Mouse (Mus musculus): Measurements from ENCODE around the gene Ocln. TPM values are rescaled to one million over a fixed set of nuclear protein-coding genes. Genes with fewer than 3 reads are reported as not detected.
"Not testable (repeated sequence)": the region's sequence is repeated elsewhere in the genome, so short reads cannot be mapped to it uniquely, and the experiment has no call there.

Ocln gene
- polyA plus RNA-seq, 1 experiment from 2014 or later: 7.8 TPM

DNA sequence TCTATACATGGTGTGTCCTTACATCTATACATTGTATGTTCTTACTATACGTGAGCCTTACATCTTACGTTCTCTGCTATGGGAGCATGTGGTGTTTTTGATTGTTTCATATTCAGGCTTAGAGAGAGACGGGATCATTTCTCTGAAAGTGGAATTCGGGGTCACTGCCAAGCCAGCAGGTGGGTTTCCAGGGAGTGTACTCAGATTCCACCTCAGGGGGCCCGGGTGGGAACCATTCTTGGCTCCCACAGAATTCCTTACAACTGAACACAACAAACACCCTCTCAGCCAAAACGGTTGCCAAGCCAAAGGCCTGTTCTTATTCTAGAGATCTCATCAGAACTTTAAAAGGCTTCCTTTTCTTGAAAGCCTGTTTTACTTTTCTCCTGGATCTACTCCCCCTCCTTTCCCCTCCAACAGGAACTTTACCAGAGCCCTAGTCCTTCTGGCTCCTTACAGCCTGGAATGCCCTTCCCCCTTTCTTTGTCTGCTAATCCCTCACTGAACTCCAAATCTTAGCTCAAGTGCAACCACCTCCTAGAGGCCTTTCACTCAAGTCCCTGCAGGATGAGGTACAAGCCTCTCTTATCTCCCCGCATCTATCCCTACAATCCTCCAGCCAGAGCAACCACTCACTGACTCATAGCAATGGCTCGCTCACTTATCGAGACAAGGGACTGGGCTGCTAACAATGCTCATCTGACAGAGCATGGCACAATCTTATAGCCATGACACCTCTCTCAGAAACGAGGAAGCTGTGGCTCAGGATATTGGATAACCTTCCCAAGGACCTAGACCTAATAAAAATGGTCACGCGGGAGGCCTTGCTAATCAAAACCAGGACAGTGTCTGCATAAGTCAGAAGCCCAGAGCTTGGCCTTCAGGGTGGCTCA is 36.1 kb downstream of the Ocln start:
- 35% methylated on average over 12 of the region's 12 CpGs for WGBS
- Histone ChIP-seq H3K4me3 (no peak overlapping the region), H3K27me3 (no peaks in the 10 kb centered on the region), H3K9ac (no peak overlapping the region), H3K9me3 (no peaks in the 10 kb centered on the region), H3K27ac (peak overlapping the region; percentile 74), H3K4me1 (peaks cover 11% of the 10 kb centered on the region), H3K36me3 (no peaks in the 10 kb centered on the region), H3K4me2 (no peak overlapping the region)
- ATAC-seq (ENCODE audit: insufficient number of reproducible peaks, insufficient read depth, low FRiP score, low TSS enrichment, low read depth): peak; percentile 48; the same call in 1 of the 2 replicates

DNA sequence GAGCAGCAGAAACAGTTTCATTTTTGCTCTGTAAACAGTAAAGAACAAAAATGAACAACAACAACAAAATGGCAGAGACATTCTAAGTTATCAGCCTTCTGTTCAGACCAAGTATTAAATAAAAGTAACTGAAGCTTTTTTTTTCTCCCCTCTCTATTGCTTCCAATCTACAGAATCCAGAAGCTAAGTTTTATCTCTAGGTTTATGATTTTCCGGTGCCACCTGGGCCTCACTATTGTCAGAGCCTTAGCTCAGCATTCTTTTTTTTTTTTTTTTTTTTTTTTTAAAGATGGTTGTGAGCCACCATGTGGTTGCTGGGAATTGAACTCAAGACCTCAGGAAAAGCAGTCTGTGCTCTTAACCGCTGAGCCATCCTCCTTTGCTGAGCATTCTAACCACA is 39.7 kb downstream of the Ocln start:
- Histone ChIP-seq H3K4me2 (no peak overlapping the region), H3K4me3 (no peak overlapping the region), H3K9ac (no peak overlapping the region), H3K27ac (no peak overlapping the region), H3K9me3 (no peaks in the 10 kb centered on the region), H3K36me3 (no peaks in the 10 kb centered on the region), H3K27me3 (no peaks in the 10 kb centered on the region), H3K4me1 (peaks cover 17% of the 10 kb centered on the region)
- ATAC-seq (ENCODE audit: insufficient number of reproducible peaks, insufficient read depth, low FRiP score, low TSS enrichment, low read depth): no peak
- WGBS: 94% methylated on average over 2 of the region's 2 CpGs

DNA sequence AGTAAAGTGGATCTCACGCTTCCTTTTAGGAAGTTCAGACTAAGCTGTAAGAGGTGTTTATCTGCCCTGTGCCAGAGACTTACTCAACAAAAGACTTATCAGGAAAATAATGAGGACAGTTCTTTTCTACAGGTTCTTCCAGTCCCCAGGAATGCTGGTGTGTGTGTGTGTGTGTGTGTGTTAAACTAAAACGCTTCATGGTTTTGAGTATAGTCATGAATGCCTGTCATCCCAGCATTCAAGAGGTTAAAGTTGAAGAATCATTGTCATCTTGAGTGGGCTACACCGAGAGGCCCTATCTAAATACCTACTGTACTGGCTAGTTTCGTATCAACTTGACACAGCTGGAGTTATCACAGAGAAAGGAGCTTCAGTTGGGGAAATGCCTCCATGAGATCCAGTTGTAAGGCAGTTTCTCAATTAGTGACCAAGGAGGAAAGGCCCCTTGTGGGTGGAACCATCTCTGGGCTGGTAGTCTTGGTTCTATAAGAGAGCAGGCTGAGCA is 40.6 kb downstream of the Ocln start:
- H3K4me3 ChIP-seq: no peak overlapping the region
- no peak overlapping the region for H3K9ac ChIP-seq
- peaks cover 14% of the 10 kb centered on the region for H3K4me1 ChIP-seq
- H3K9me3 ChIP-seq: no peaks in the 10 kb centered on the region
- 81% methylated on average over 4 of the region's 4 CpGs for WGBS
- H3K36me3 ChIP-seq: no peaks in the 10 kb centered on the region
- no peak for ATAC-seq (ENCODE audit: insufficient number of reproducible peaks, insufficient read depth, low FRiP score, low TSS enrichment, low read depth)
- H3K27ac ChIP-seq: no peak overlapping the region
- H3K4me2 ChIP-seq: no peak overlapping the region
- H3K27me3 ChIP-seq: no peaks in the 10 kb centered on the region

DNA sequence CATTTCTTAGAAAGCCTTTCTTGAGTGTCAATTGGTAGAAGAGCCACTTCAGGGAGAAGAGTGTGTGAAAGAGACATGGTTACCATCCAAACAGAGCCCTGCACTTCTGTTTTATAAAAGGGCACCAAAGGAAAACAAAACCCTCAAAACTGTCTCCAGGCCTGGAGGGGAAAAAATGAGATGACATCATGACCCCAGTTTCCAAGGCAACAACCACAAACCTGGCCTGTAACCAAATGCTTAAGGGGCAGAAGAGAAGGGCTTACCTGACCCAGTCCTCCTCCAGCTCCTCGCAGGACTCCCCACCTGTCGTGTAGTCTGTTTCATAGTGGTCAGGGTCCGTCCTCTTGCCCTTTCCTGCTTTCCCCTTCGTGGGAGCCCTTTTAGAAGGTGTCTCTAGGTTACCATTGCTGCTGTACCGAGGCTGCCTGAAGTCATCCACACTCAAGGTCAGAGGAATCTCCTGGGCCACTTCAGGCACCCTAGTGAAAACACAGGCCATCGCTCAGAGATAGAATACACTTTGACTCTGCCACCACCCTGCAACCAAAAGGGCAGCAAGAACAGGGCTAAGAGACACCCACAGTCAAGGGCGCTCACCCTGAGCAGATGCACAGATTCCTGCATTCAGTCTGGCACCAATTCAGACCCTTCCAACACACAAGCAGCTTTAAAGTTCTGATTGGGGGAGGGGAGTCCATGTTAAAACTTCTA is 41.2 kb downstream of the Ocln start:
- Histone ChIP-seq H3K36me3 (no peaks in the 10 kb centered on the region), H3K4me2 (no peak overlapping the region), H3K9ac (no peak overlapping the region), H3K4me3 (no peak overlapping the region), H3K4me1 (peaks cover 8% of the 10 kb centered on the region), H3K9me3 (no peaks in the 10 kb centered on the region), H3K27ac (no peak overlapping the region), H3K27me3 (no peaks in the 10 kb centered on the region)
- 71% methylated on average over 7 of the region's 7 CpGs for WGBS
- ATAC-seq (ENCODE audit: insufficient number of reproducible peaks, insufficient read depth, low FRiP score, low TSS enrichment, low read depth): no peak

DNA sequence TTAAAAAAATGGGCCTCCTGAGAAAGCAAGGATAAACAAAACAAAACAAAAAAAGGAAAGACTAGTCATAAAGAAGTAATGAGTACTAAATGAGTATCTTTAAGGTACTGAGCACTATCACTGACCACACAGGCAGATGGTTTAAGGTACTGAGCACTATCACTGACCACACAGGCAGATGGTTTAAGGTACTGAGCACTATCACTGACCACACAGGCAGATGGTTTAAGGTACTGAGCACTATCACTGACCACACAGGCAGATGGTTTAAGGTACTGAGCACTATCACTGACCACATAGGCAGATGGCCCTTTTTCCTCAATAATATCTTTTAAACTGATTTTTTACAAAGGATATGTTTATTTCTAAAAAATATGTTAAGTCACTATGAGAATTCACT is 52.9 kb downstream of the Ocln start:
- H3K36me3 ChIP-seq; H3K4me2 ChIP-seq; ATAC-seq (ENCODE audit: insufficient number of reproducible peaks, insufficient read depth, low FRiP score, low TSS enrichment, low read depth); H3K9ac ChIP-seq; H3K4me3 ChIP-seq; H3K27ac ChIP-seq; H3K9me3 ChIP-seq; H3K27me3 ChIP-seq; H3K4me1 ChIP-seq: not testable (repeated sequence)

DNA sequence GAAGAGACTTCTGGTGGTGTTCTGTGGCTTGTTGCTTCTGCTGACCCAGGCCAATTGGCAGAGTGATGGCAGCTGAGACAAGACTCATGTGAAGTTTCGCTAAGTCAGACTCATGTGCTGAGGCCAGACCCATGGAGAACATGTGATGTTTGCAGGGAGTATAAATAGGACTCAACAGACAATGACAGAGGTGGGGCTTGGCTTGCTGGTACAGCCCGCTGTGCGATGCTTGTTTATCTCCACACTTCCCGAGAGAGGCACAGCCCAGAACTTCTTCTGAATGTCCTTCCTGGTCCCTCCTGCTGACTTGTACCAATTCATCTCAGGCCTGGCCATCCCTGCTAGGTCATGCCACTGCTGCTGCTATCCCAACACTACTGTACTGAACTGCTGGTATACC is 57.2 kb downstream of the Ocln start:
- no peak overlapping the region for H3K9ac ChIP-seq
- WGBS: 88% methylated on average over 4 of the region's 4 CpGs
- no peaks in the 10 kb centered on the region for H3K9me3 ChIP-seq
- H3K27ac ChIP-seq: no peak overlapping the region
- no peak for ATAC-seq (ENCODE audit: insufficient number of reproducible peaks, insufficient read depth, low FRiP score, low TSS enrichment, low read depth)
- H3K4me3 ChIP-seq: no peak overlapping the region
- H3K4me2 ChIP-seq: no peak overlapping the region
- H3K27me3 ChIP-seq: no peaks in the 10 kb centered on the region
- H3K36me3 ChIP-seq: no peaks in the 10 kb centered on the region
- H3K4me1 ChIP-seq: peaks cover 12% of the 10 kb centered on the region

DNA sequence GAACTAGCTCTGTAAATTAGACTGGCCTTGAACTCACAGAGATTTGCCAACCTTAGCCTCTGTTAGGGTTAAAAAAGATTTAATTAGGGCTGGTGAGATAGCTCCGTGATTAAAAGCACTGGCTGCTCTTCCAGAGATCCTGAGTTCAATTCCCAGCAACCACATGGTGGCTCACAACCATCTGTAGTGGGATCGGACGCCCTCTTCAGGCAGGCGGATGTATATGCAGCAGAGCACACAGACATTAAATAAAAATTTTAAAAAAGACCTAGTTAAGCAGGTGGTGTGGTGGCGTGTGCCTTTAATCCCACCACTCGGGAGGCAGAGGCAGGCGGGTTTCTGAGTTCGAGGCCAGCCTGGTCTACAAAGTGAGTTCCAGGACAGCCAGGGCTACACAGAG is 58.1 kb downstream of the Ocln start:
- not testable (repeated sequence) for H3K9me3 ChIP-seq; ATAC-seq (ENCODE audit: insufficient number of reproducible peaks, insufficient read depth, low FRiP score, low TSS enrichment, low read depth); H3K4me2 ChIP-seq; H3K27me3 ChIP-seq; H3K4me3 ChIP-seq; H3K27ac ChIP-seq; H3K36me3 ChIP-seq; H3K9ac ChIP-seq
- H3K4me1 ChIP-seq: peaks cover 12% of the 10 kb centered on the region
- WGBS: 64% methylated on average over 8 of the region's 8 CpGs

DNA sequence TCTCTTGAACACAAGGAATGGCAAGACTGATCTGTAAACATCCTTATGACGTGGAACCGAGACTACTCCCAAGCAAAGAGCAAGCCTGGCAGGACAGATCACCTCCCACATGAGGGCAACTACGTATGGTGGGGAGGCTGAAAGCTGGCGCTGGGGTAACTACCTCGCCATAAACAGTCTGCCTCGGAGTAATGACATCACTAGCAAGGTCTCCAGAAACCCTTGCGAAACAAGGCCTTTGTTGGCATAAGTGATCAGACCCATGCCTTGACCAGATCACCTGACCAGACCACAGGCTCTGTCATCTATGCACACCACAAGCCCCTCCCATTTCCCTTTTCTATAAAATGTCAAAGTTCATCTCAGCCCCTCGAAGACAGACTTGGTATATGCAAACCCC is 59.2 kb downstream of the Ocln start:
- Histone ChIP-seq H3K27me3 (no peaks in the 10 kb centered on the region), H3K4me3 (no peak overlapping the region), H3K4me2 (no peak overlapping the region), H3K4me1 (peaks cover 12% of the 10 kb centered on the region), H3K36me3 (peaks cover 1% of the 10 kb centered on the region), H3K9ac (no peak overlapping the region), H3K27ac (no peak overlapping the region), H3K9me3 (no peaks in the 10 kb centered on the region)
- 66% methylated on average over 8 of the region's 8 CpGs for WGBS
- ATAC-seq (ENCODE audit: insufficient number of reproducible peaks, insufficient read depth, low FRiP score, low TSS enrichment, low read depth): no peak

DNA sequence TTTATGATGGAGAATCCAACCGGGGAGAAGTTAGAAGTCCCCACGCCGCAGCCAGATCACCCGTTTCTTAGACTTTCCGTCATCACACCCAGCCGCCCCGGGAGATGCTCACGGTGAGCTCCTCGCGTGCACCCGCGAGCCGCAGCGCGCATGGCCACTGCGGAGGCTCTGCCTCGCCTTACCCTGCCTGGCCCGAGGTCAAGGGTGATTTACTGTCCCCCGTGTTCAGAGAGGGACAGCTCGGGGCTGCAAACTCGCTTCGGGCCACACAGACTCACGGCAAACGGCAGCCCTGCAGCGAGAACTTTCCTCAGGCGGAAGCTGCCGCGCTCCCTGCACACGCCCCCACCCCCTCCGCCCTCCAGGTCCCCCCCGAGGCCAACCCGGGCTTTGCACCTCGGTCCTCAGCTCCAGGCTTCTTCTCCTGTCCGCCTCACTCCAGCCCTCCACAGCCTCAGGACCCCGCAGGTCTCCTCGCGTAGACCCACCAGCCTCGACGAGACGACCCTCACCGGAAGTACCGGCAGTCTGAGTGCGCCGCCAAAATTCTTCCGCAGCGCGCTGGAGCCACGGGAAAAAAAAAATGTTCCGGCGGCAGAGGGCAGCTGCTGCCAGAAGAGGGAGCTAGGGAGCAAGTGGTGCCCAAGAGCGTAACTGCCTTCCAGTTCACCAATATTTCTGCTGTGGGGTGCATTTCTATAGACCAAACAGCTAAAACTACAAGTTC is 60.3 kb downstream of the Ocln start, which contains the start of gene Gtf2h2:
Gene Gtf2h2, minus strand, starts transcription at position 519 of the 727 bp plus-strand sequence.
- H3K27ac ChIP-seq: peak within 1 kb of the TSS; percentile 86
- peaks cover 12% of the 10 kb centered on the region for H3K36me3 ChIP-seq
- H3K9ac ChIP-seq: peak within 1 kb of the TSS; percentile 92
- peak; percentile 71; the same call in 1 of the 2 replicates for ATAC-seq (ENCODE audit: insufficient number of reproducible peaks, insufficient read depth, low FRiP score, low TSS enrichment, low read depth)
- peaks cover 12% of the 10 kb centered on the region for H3K4me1 ChIP-seq
- peak within 1 kb of the TSS; percentile 70 for H3K4me2 ChIP-seq
- H3K27me3 ChIP-seq: no peaks in the 10 kb centered on the region
- under 1% methylated on average over 51 of the region's 51 CpGs for WGBS
- no peaks in the 10 kb centered on the region for H3K9me3 ChIP-seq
- H3K4me3 ChIP-seq: peak within 1 kb of the TSS; percentile 94

DNA sequence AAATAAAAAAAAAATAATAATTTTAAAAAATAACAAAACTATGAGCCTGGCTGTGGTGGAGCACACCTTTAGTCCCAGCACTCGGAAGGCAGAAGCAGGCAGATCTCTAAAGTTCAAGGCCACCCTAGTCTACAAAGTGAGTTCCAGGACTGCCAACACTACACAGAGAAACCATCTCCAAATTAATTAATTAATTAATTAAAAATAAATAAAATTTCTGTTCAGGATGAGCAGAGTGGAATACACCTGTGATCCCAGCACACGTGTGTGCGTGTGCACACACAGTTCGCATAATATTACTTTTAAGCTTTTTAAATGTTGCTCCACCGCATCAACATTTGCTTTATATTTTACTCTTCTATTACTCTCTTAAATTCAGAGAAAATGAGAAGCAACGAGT is 60.9 kb downstream of the Ocln start:
- Histone ChIP-seq H3K4me3 (peak overlapping the region; percentile 94), H3K9ac (peak overlapping the region; percentile 92), H3K9me3 (no peaks in the 10 kb centered on the region), H3K36me3 (peaks cover 18% of the 10 kb centered on the region), H3K27ac (0 out of 2 replicates have a peak overlapping the region, but pooled peaks have one; percentile 86), H3K27me3 (no peaks in the 10 kb centered on the region), H3K4me1 (peaks cover 12% of the 10 kb centered on the region), H3K4me2 (peak overlapping the region; percentile 70)
- no peak for ATAC-seq (ENCODE audit: insufficient number of reproducible peaks, insufficient read depth, low FRiP score, low TSS enrichment, low read depth)
- 17% methylated on average over 6 of the region's 6 CpGs for WGBS

DNA sequence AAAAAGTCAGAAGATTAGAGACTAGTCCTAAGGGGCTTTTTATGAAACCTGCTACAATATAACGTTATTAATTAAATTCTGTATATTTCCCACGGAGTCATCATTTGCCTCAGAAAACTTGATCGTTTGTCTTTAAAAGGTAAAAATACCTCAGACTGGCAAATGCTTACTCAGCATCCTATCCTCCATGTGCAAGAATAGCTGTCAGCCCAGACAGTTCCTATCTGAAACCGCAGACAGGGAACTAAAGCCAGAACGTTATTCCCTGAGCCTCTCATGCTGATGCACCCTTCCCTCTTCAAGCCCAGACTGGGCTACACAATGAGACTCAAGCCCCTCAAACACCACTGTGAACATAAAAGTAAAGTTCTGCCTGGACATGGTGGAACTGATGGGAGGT is 62.1 kb downstream of the Ocln start:
- peaks cover 23% of the 10 kb centered on the region for H3K36me3 ChIP-seq
- H3K27me3 ChIP-seq: no peaks in the 10 kb centered on the region
- H3K9me3 ChIP-seq: no peaks in the 10 kb centered on the region
- H3K4me2 ChIP-seq: no peak overlapping the region
- 86% methylated on average over 5 of the region's 5 CpGs for WGBS
- no peak overlapping the region for H3K4me3 ChIP-seq
- no peak overlapping the region for H3K27ac ChIP-seq
- H3K9ac ChIP-seq: 0 out of 2 replicates have a peak overlapping the region, but pooled peaks have one; percentile 22
- peaks cover 12% of the 10 kb centered on the region for H3K4me1 ChIP-seq
- no peak for ATAC-seq (ENCODE audit: insufficient number of reproducible peaks, insufficient read depth, low FRiP score, low TSS enrichment, low read depth)
